Mouse (Mus musculus) heart, postnatal 10 days (tissue): Measurements from ENCODE around the gene Nppc. TPM values are rescaled to one million over a fixed set of nuclear protein-coding genes. Genes with fewer than 3 reads are reported as not detected.
A peak's percentile ranks its signal among the peaks of the same experiment; 100 is the strongest.

Source experiments
- DNase-seq, 2 experiments: peaks; one replicate each; pipeline ENCODE4 v3.0.0; 2021
- intact Hi-C: fragments of 180-260 bp; cut with DNase I; formaldehyde crosslinking; loops from one replicate; pipeline ENCODE4 v1.15.1; 2025
- total RNA-seq, 2 experiments: library from RNA; stranded (reverse); gene quantifications; 2 replicates each; pipeline ENCODE4 v1.2.3; 2021

Nppc gene
- total RNA-seq, 2 experiments from 2014 or later: 0.42 to 0.93 TPM

GRCm38 (mm10) chr1:86657071-86657470 lies 13.3 kb downstream of the Nppc start:
- intact Hi-C loops: no loop called here
- DNase-seq: peak; percentile 24 to 26

GRCm38 (mm10) chr1:86652675-86653074 lies 17.7 kb downstream of the Nppc start:
- no peak for DNase-seq
- intact Hi-C loops: no loop called here

- intact Hi-C loops: loop anchor here (1.0 to 2.0 kb wide), 2 partner anchors 19 to 392 kb away; no protein-coding TSS in a partner anchor
- peak; percentile 50 to 77 for DNase-seq
These were observed 20.1 kb downstream of the Nppc start for GRCm38 (mm10) chr1:86650272-86650671.

GRCm38 (mm10) chr1:86647517-86647916 lies 22.9 kb downstream of the Nppc start:
- intact Hi-C loops: no loop called here
- no peak for DNase-seq

- intact Hi-C loops: no loop called here
These were observed 27.1 kb downstream of the Nppc start for GRCm38 (mm10) chr1:86643101-86643809.

GRCm38 (mm10) chr1:86634751-86635359 lies 35.5 kb downstream of the Nppc start:
- DNase-seq: peak in 1 of 2 experiments; percentile 29
- intact Hi-C loops: no loop called here

More at GRCm38 (mm10) chr1:86643101-86643809, 27.1 kb downstream of the Nppc start:
- no peak for DNase-seq

GRCm38 (mm10) chr1:86633840-86634750 lies 36.3 kb downstream of the Nppc start:
- intact Hi-C loops: no loop called here

GRCm38 (mm10) chr1:86633434-86633833 lies 36.9 kb downstream of the Nppc start:
- DNase-seq: no peak
- intact Hi-C loops: no loop called here

More at GRCm38 (mm10) chr1:86633840-86634750, 36.3 kb downstream of the Nppc start:
- no peak for DNase-seq

GRCm38 (mm10) chr1:86632732-86633380 lies 37.5 kb downstream of the Nppc start:
- intact Hi-C loops: no loop called here
- no peak for DNase-seq

- intact Hi-C loops: no loop called here
- no peak for DNase-seq
These were observed 39.8 kb downstream of the Nppc start for GRCm38 (mm10) chr1:86630527-86630926.

- intact Hi-C loops: no loop called here
- no peak for DNase-seq
These were observed 40.4 kb downstream of the Nppc start for GRCm38 (mm10) chr1:86629936-86630335.

GRCm38 (mm10) chr1:86628270-86628669 lies 42.1 kb downstream of the Nppc start:
- no peak for DNase-seq
- intact Hi-C loops: no loop called here

GRCm38 (mm10) chr1:86623001-86624000 lies 47.1 kb downstream of the Nppc start:
- DNase-seq: no peak
- intact Hi-C loops: no loop called here

- intact Hi-C loops: no loop called here
- DNase-seq: no peak
These were observed 48.1 kb downstream of the Nppc start for GRCm38 (mm10) chr1:86622296-86622695.

GRCm38 (mm10) chr1:86618454-86619125 lies 51.8 kb downstream of the Nppc start:
- DNase-seq: peak; percentile 62 to 80

More at GRCm38 (mm10) chr1:86618454-86619125, 51.8 kb downstream of the Nppc start:
- intact Hi-C loops: loop anchor here (1.0 kb wide), 1 partner anchor 423 kb away; no protein-coding TSS in a partner anchor
